Mouse (Mus musculus) Muller cell, postnatal 12 days (primary cell): ENCODE results near the gene Lrtm2.
"Not testable (repeated sequence)": the region's sequence is repeated elsewhere in the genome, so short reads cannot be mapped to it uniquely, and the experiment has no call there.

Experiments
- DNase-seq: peaks from one replicate; pipeline ENCODE4 v3.0.0-alpha.2; 2015; ENCODE audit errors: inconsistent ontology term

Lrtm2 gene

GRCm38 (mm10) chr6:119330506-119330905, at the start of gene Lrtm2:
TSS of gene Lrtm2 (minus strand) at chr6:119330766.
- DNase-seq: peak; percentile 27

- no peak for DNase-seq
Measured at GRCm38 (mm10) chr6:119378631-119379030, 48.1 kb upstream of the Lrtm2 start.

GRCm38 (mm10) chr6:119377613-119378012, 47.0 kb upstream of the Lrtm2 start:
- DNase-seq: no peak

- DNase-seq: no peak
Measured at GRCm38 (mm10) chr6:119375035-119375434, 44.5 kb upstream of the Lrtm2 start.

GRCm38 (mm10) chr6:119373000-119373705, 42.6 kb upstream of the Lrtm2 start:
- DNase-seq: no peak

GRCm38 (mm10) chr6:119372237-119372636, 41.7 kb upstream of the Lrtm2 start:
- DNase-seq: no peak

- no peak for DNase-seq
Measured at GRCm38 (mm10) chr6:119371624-119372023, 41.1 kb upstream of the Lrtm2 start.

- no peak for DNase-seq
Measured at GRCm38 (mm10) chr6:119367382-119367781, 36.8 kb upstream of the Lrtm2 start.

- DNase-seq: not testable (repeated sequence)
Measured at GRCm38 (mm10) chr6:119366800-119367199, 36.2 kb upstream of the Lrtm2 start.

- DNase-seq: no peak
Measured at GRCm38 (mm10) chr6:119363593-119363992, 33.0 kb upstream of the Lrtm2 start.

- no peak for DNase-seq
Measured at GRCm38 (mm10) chr6:119360925-119361702, 30.5 kb upstream of the Lrtm2 start.

GRCm38 (mm10) chr6:119360250-119360649, 29.7 kb upstream of the Lrtm2 start:
- not testable (repeated sequence) for DNase-seq

- DNase-seq: no peak
Measured at GRCm38 (mm10) chr6:119358020-119358571, 27.5 kb upstream of the Lrtm2 start.

GRCm38 (mm10) chr6:119352501-119352900, 21.9 kb upstream of the Lrtm2 start:
- DNase-seq: no peak

- DNase-seq: no peak
Measured at GRCm38 (mm10) chr6:119351656-119352055, 21.1 kb upstream of the Lrtm2 start.

- DNase-seq: no peak
Measured at GRCm38 (mm10) chr6:119350703-119351198, 20.2 kb upstream of the Lrtm2 start.

GRCm38 (mm10) chr6:119348234-119348633, 17.7 kb upstream of the Lrtm2 start:
- DNase-seq: peak; percentile 57

GRCm38 (mm10) chr6:119347813-119348212, 17.2 kb upstream of the Lrtm2 start:
- no peak for DNase-seq

- no peak for DNase-seq
Measured at GRCm38 (mm10) chr6:119346257-119346656, 15.7 kb upstream of the Lrtm2 start.

GRCm38 (mm10) chr6:119341409-119341808, 10.8 kb upstream of the Lrtm2 start:
- DNase-seq: no peak

GRCm38 (mm10) chr6:119338121-119338912, 7.8 kb upstream of the Lrtm2 start:
- DNase-seq: no peak

GRCm38 (mm10) chr6:119337287-119337686, 6.7 kb upstream of the Lrtm2 start:
- no peak for DNase-seq
